Mouse (Mus musculus) cerebral cortex, adult 2 months (tissue): ENCODE data around the gene Msrb3.

Source experiments
- WGBS: fragments of 180-500 bp; shearing (Covaris S2); methylation state at CpG from one replicate; pipeline ENCODE4 v1.1.7; 2018; 5-methylcytosine and 5-hydroxymethylcytosine counted together

Msrb3 gene

DNA sequence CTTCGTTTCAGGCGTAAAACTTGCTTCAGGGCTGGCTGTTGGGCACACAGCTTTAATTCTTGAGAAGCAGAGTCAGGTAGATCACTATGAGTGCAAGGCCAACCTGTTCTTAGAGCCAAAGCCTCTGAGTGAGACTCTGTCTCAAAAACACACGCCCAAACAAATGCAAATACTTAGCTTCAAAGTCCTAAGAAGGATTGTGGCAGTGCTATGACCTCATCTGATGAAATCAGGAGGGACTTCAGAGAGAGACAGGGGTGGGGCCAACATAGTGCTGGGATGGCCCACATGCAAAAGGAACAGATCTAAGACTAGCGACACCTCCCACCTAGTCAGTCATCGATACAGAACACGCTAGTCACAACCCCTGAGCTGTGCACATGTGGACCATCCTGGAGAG, 150.7 kb downstream of the Msrb3 start:
- WGBS = 93% methylated on average over 6 of the region's 6 CpGs

DNA sequence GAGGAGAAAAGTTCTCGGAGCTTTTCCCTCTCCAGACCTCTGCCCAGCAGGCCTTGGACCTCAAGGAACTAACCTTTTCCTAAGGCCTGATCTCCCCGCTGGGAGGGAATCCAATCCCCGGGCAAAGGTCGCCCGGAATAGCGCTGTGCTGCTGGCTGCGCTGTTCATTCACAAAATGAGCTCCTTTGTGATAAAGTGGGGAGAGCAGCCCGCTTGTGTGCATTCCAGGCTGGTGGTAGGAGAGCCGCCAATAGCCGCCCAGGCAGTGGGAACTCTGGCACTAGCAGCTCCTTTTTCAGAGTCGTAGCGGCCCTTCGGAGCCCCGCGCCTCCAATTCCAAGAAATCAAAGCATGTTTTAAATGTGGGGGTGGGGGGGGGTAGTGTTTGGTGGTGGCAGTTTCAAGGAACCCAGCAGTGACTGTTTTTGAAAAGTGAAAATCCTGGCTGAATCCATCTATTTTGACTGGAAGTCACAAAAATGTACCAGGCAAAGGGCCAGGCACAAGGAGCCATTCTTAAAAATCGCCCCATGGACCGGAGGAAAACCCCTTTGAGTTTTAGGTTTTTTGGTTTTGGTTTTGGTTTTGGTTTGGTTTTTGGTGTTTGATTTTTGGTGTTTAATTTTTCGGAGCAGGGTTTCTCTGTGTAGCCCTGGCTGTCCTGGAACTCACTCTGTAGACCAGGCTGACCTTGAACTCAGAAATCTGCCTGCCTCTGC, 153.6 kb downstream of the Msrb3 start:
- 11% methylated on average over 18 of the region's 18 CpGs for WGBS

DNA sequence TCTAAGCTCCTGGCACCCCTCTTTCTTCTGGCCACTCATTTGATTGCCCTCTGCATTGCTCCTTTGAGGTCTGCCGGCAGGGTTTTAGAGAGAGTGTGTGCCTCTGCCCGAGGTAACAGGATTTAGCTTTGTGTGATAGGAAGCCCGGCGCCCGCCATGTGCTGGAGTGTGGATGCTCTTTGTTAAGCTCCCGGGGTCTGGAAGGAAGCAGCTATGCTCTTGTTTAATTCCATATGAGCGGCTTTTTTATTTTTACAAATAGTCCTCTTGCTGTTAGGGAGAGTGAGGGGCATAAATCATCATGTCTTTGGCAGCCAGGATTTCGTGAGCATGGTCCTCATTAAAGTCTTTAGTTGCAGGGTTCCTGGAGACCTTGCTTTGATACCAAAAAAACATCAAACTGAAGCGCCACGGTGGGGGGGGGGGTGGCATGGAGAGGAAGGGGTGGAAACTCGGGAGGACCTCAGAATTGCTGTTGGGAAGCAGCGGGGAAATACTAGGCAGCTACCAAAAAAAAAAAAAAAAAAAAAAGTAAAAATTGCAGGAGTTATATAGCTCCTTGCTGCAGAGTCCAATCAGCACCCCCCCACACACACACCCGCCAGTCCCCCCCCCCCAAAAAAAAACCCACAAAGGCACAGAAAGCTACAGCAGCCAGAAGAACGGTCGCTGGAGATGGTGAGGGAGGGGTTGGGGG, 154.3 kb downstream of the Msrb3 start:
- WGBS = 7% methylated on average over 15 of the region's 15 CpGs

DNA sequence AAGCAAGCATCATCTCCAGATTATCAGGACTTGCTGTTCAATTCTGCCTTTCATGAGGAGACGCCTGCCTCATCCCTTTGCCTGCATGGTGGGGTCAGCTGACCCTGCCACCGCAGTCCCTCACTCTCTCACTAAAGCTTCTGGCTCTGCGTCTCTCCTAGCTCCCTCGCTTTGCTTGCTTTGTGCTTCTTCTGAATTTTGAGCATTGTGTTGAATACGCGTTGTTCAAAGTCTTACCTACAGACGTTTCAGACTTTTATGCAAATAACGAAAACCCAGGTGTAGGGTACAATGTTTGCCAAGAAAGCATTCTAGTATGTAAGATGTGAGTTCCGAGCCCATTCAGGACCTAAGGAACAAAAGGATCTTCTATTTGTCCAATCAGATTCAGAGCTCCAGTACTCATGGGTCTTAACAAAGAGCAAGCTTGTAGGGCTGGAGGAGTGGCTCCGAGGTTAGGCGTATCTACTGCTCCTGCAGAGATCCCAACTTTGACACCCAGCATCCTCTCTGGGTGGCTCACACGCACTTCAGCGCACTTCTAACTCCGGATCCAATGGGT, 162.3 kb downstream of the Msrb3 start:
- 31% methylated on average over 14 of the region's 14 CpGs for WGBS

DNA sequence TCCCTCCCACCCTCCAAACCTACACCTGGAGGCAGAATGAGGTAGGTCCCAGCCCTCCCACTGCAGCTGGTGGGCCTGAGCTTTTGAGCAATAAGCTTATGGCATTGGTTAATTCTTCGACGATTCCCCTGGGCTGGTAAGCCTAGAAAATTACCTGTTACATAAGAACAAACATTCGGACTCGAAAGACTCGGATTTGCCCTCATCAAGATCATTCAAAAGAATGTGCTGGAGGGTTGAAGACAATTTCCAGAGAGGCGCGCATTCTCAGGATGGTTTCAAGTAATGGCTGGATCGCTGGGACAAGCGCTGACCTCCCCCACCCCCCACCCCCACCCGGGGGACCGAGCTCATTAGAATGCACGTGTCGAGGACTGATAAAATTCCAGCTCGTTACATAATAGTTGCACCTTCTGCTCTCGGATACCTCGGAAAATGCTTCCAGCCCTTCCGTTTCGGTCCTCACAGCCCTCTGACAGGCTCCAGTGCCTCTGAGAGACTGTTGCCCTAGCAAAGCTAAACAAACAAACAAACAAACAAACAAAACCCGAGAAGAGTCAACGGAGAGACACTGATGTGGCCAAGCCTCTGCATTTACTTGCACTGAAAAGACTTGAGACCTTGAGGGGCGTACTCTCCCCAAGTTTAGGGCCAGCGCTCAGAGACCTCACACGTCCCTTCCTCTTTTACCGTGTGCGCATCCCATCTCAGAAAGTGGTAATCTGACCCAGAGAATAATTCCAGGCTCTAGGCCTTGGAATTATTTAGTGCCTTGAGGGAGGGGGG, 163.0 kb downstream of the Msrb3 start:
- 15% methylated on average over 25 of the region's 25 CpGs for WGBS

DNA sequence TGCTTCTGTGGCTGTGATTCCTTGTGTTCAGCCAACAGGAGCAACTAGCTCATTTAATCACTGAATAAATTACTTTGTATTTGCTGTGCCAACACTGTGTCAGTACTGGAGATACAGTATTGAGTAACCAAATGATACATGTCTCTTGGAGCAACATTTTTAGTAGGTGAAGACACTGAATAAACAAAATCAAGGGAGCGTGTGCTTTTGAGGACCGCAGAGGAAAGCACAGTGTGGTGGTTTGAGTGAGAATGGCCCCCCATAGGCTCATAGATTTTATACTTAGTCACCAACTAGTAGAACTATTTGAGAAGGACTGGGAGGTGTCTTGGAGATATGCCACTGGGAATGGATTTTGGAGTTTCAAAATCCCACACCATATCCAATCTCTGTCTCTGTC, 164.5 kb downstream of the Msrb3 start:
- 98% methylated on average over 2 of the region's 2 CpGs for WGBS
